Mouse (Mus musculus) hindbrain, embryonic 13.5 days (tissue): Measurements from ENCODE around the gene Akt1s1. TPM values are rescaled to one million over a fixed set of nuclear protein-coding genes. Genes with fewer than 3 reads are reported as not detected.

ENCODE experiments used
- ATAC-seq: fragments of 200-750 bp; cut with Nextera tagmentation; 2 replicates; pipeline ENCODE4 v1.8.0; 2017; ENCODE audit warnings: moderate TSS enrichment; ENCODE audit not compliant: low FRiP score
- H3K27ac ChIP-seq: fragments of 300-500 bp; sonication (generic); 2 replicates; pipeline ENCODE4 v1.5.1; 2015; ENCODE audit warnings: inconsistent platforms, mild to moderate bottlenecking, moderate library complexity
- H3K27me3 ChIP-seq: fragments of 300-500 bp; sonication (generic); 2 replicates; pipeline ENCODE4 v1.6.1; 2015; ENCODE audit warnings: mild to moderate bottlenecking, inconsistent platforms
- H3K36me3 ChIP-seq: fragments of 300-500 bp; sonication (generic); 2 replicates; pipeline ENCODE4 v1.6.1; 2015; ENCODE audit warnings: mild to moderate bottlenecking, inconsistent platforms
- H3K4me1 ChIP-seq: fragments of 300-500 bp; sonication (generic); replicated peaks from 2 replicates; pipeline ENCODE4 v1.6.1; 2015; ENCODE audit warnings: inconsistent platforms
- H3K4me2 ChIP-seq: fragments of 300-500 bp; sonication (generic); 2 replicates; pipeline ENCODE4 v1.6.1; 2015; ENCODE audit warnings: inconsistent platforms, mild to moderate bottlenecking, moderate library complexity
- H3K4me3 ChIP-seq: fragments of 300-500 bp; sonication (generic); 2 replicates; pipeline ENCODE4 v1.5.1; 2015; ENCODE audit warnings: mild to moderate bottlenecking, inconsistent platforms
- H3K9ac ChIP-seq: fragments of 300-500 bp; sonication (generic); 2 replicates; pipeline ENCODE4 v1.6.1; 2015; ENCODE audit warnings: mild to moderate bottlenecking, inconsistent platforms
- H3K9me3 ChIP-seq: fragments of 300-500 bp; sonication (generic); 2 replicates; pipeline ENCODE4 v1.6.1; 2016; ENCODE audit warnings: inconsistent platforms
- WGBS: fragments of 180-500 bp; shearing (Covaris S2); methylation state at CpG from one replicate; pipeline ENCODE4 v1.1.7; 2015; 5-methylcytosine and 5-hydroxymethylcytosine counted together
- polyA plus RNA-seq: library from polyadenylated mRNA; unstranded; fragments of >200 nt; fragmentation: Nextera tagmentation; extraction: Ambion mirVana; gene quantifications from 2 replicates; pipeline ENCODE4 v1.2.1, GENCODE M21; 2015

The Akt1s1 gene
- polyA plus RNA-seq, 1 experiment from 2014 or later = 93.7 TPM

DNA sequence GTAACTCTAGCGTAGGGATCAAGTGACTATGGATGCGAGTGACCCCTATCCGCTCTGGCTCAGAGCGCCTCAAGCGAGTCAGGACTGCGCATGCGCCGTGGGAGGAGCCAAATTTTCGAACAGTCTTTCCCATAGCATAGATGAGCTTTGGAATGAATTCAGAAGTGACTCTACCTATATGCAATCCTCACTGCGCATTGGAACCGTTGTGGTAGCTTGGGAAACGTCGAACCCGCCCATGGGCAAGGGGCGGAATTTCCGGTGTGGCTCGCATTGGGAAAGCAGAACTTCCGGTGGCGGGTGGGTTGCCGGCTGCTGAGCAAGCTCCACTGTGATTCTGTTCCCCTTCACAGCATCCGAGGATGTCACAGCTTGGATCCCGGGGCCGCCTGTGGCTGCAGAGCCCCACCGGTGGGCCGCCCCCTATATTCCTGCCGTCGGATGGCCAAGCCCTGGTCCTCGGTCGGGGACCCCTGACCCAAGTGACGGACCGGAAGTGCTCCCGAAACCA is 8.3 kb downstream of the Akt1s1 start, which contains the start of gene Pnkp:
Gene Pnkp (plus strand): TSS at position 98 of the 511 bp plus-strand sequence.
- peaks cover 76% of the 10 kb centered on the region for H3K4me1 ChIP-seq
- H3K36me3 ChIP-seq = peaks cover 30% of the 10 kb centered on the region
- peak; percentile 44 for ATAC-seq
- peak within 1 kb of the TSS; percentile 96 for H3K27ac ChIP-seq
- WGBS = under 1% methylated on average over 32 of the region's 32 CpGs
- no peaks in the 10 kb centered on the region for H3K27me3 ChIP-seq
- peak within 1 kb of the TSS; percentile 92 for H3K4me2 ChIP-seq
- peak within 1 kb of the TSS; percentile 70 for H3K4me3 ChIP-seq
- H3K9ac ChIP-seq = peak within 1 kb of the TSS; percentile 92
- no peaks in the 10 kb centered on the region for H3K9me3 ChIP-seq

GRCm38 (mm10) chr7:44857905-44858304 is 9.1 kb downstream of the Akt1s1 start:
- Histone ChIP-seq H3K27me3 (no peaks in the 10 kb centered on the region), H3K27ac (peak overlapping the region; percentile 96), H3K4me2 (peak overlapping the region; percentile 92), H3K4me3 (peak overlapping the region; percentile 70), H3K36me3 (peaks cover 33% of the 10 kb centered on the region), H3K4me1 (peaks cover 68% of the 10 kb centered on the region), H3K9ac (peak overlapping the region; percentile 92), H3K9me3 (no peaks in the 10 kb centered on the region)
- WGBS = 31% methylated on average over 8 of the region's 8 CpGs
- ATAC-seq = no peak

DNA sequence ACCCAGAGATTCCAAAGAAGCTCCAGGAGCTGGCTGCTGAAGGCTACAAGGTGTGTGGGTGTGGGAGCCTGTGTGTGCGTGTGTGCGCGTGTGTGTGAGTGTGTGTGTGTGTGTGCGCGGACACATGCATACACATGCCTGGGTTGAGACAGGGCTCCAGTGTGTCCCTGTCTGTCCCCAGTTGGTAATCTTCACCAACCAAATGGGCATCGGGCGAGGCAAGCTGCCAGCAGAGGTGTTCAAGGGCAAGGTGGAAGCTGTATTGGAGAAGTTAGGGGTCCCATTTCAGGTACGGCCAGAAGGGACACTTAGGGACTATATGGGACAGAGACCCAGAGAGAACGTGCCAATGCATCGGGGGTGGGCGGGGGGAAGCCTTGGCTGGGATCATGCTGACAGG is 11.1 kb downstream of the Akt1s1 start:
- no peaks in the 10 kb centered on the region for H3K9me3 ChIP-seq
- 93% methylated on average over 11 of the region's 11 CpGs for WGBS
- no peaks in the 10 kb centered on the region for H3K27me3 ChIP-seq
- no peak overlapping the region for H3K27ac ChIP-seq
- no peak overlapping the region for H3K4me3 ChIP-seq
- 0 out of 2 replicates have a peak overlapping the region, but pooled peaks have one; percentile 43 for H3K9ac ChIP-seq
- H3K36me3 ChIP-seq = peaks cover 49% of the 10 kb centered on the region
- H3K4me1 ChIP-seq = peaks cover 61% of the 10 kb centered on the region
- ATAC-seq = no peak
- no peak overlapping the region for H3K4me2 ChIP-seq

DNA sequence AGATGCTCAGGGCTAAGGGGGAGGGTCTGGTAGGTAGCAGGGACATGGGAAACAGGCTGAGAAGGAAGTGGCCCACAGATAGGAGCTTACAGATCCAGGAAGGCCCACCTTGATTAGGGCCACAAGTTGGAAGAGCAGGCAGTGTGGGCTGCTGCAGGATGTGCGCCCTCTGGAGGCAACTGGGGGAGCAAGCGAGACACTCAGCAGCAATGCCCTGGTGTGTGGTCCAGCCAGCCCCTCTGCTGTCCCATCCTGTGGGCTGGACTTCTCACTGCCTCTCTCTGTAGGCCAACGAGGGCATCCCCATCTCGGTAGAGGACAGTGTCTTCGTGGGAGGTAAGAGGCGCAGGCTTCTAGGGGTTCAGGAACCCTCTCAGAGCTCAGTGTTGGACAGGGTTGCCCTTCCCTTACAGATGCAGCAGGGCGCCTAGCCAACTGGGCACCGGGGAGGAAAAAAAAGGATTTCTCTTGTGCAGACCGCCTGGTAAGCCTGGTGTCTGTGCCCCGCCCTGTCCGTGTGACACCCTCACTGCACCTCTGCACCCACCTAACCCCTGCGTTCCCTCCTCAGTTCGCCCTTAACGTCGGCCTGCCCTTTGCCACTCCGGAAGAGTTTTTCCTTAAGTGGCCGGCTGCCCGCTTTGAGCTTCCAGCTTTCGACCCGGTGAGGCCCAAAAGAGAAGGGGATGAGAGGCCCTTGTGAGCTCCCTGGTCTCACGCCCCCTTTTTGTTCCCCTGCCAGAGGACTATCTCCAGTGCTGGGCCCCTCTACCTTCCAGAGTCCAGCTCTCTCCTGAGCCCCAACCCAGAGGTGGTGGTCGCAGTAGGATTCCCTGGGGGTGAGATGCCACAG is 12.0 kb downstream of the Akt1s1 start:
- 60% methylated on average over 22 of the region's 22 CpGs for WGBS
- peaks cover 65% of the 10 kb centered on the region for H3K4me1 ChIP-seq
- no peak overlapping the region for H3K4me3 ChIP-seq
- H3K27me3 ChIP-seq = no peaks in the 10 kb centered on the region
- no peaks in the 10 kb centered on the region for H3K9me3 ChIP-seq
- 0 out of 2 replicates have a peak, but pooled peaks have one; percentile 16 for ATAC-seq
- 0 out of 2 replicates have a peak overlapping the region, but pooled peaks have one; percentile 10 for H3K4me2 ChIP-seq
- peak overlapping the region; percentile 43; the same call in 1 of the 2 replicates for H3K9ac ChIP-seq
- peak overlapping the region; percentile 46; the same call in 1 of the 2 replicates for H3K27ac ChIP-seq
- H3K36me3 ChIP-seq = peaks cover 59% of the 10 kb centered on the region

GRCm38 (mm10) chr7:44861429-44861816 is 12.6 kb downstream of the Akt1s1 start:
- Histone ChIP-seq H3K9me3 (no peaks in the 10 kb centered on the region), H3K27me3 (no peaks in the 10 kb centered on the region), H3K36me3 (peaks cover 63% of the 10 kb centered on the region), H3K27ac (peak overlapping the region; percentile 46; the same call in 1 of the 2 replicates), H3K4me3 (no peak overlapping the region), H3K4me1 (peaks cover 68% of the 10 kb centered on the region), H3K4me2 (no peak overlapping the region), H3K9ac (no peak overlapping the region)
- no peak for ATAC-seq
- WGBS = 74% methylated on average over 14 of the region's 14 CpGs

DNA sequence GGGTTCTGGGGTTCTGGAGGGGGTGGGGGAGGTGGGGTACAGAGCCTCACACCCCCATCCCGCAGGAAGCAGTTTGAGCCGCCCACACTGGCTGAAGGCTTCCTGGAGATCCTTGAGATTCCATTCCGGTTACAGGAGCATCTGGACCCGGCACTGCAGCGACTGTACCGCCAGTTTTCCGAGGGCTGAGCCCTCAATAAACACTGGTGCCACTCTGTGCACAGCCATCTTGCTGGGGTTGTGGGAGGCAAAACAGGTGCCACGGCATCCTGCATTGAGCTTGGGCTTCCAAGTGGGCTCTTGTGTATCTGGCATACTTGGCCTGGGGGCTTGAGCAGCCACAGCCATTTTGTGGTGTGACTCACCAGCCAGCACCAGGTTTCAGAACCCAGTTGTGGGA is 13.6 kb downstream of the Akt1s1 start:
- ATAC-seq = no peak
- Histone ChIP-seq H3K9me3 (no peaks in the 10 kb centered on the region), H3K4me1 (peaks cover 75% of the 10 kb centered on the region), H3K4me3 (no peak overlapping the region), H3K4me2 (no peak overlapping the region), H3K27me3 (no peaks in the 10 kb centered on the region), H3K9ac (no peak overlapping the region), H3K36me3 (peaks cover 66% of the 10 kb centered on the region), H3K27ac (no peak overlapping the region)
- 95% methylated on average over 8 of the region's 8 CpGs for WGBS

- ATAC-seq = no peak
- peaks cover 75% of the 10 kb centered on the region for H3K4me1 ChIP-seq
- no peaks in the 10 kb centered on the region for H3K9me3 ChIP-seq
- WGBS = 88% methylated on average over 14 of the region's 14 CpGs
- no peak overlapping the region for H3K27ac ChIP-seq
- no peak overlapping the region for H3K9ac ChIP-seq
- peaks cover 66% of the 10 kb centered on the region for H3K36me3 ChIP-seq
- H3K4me2 ChIP-seq = no peak overlapping the region
- H3K27me3 ChIP-seq = no peaks in the 10 kb centered on the region
- no peak overlapping the region; the same call in 1 of the 2 replicates for H3K4me3 ChIP-seq
Observed at GRCm38 (mm10) chr7:44863210-44863609, 14.4 kb downstream of the Akt1s1 start.

DNA sequence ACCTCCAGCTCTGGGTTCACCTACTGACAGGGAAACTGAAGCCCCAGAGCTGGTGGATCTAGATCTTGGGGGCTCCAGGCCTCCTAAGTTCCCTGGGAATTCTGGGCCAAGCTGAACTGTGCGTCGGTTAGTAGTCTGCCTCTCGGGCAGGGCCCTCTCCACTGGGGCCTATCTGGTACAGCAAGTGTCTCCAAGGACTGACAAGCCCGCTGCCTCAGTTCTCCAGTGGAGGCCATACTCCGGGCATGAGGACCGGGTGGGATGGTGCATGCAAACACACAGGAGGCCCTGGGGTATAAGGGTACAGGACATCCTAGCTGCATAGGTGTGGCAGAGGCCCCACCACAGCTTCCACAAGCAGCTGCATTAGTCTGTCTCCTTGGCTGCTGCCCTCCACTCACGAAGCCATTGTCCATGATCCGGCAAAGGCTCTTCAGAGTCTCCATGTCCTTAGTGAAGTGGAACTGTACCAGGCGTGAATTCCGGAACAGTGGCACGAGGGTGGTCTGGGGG is 15.2 kb downstream of the Akt1s1 start:
- H3K4me2 ChIP-seq = no peak overlapping the region
- ATAC-seq = no peak
- no peaks in the 10 kb centered on the region for H3K9me3 ChIP-seq
- 89% methylated on average over 11 of the region's 11 CpGs for WGBS
- no peak overlapping the region for H3K4me3 ChIP-seq
- H3K27ac ChIP-seq = no peak overlapping the region
- H3K4me1 ChIP-seq = peaks cover 72% of the 10 kb centered on the region
- H3K27me3 ChIP-seq = no peaks in the 10 kb centered on the region
- no peak overlapping the region for H3K9ac ChIP-seq
- H3K36me3 ChIP-seq = peaks cover 66% of the 10 kb centered on the region

DNA sequence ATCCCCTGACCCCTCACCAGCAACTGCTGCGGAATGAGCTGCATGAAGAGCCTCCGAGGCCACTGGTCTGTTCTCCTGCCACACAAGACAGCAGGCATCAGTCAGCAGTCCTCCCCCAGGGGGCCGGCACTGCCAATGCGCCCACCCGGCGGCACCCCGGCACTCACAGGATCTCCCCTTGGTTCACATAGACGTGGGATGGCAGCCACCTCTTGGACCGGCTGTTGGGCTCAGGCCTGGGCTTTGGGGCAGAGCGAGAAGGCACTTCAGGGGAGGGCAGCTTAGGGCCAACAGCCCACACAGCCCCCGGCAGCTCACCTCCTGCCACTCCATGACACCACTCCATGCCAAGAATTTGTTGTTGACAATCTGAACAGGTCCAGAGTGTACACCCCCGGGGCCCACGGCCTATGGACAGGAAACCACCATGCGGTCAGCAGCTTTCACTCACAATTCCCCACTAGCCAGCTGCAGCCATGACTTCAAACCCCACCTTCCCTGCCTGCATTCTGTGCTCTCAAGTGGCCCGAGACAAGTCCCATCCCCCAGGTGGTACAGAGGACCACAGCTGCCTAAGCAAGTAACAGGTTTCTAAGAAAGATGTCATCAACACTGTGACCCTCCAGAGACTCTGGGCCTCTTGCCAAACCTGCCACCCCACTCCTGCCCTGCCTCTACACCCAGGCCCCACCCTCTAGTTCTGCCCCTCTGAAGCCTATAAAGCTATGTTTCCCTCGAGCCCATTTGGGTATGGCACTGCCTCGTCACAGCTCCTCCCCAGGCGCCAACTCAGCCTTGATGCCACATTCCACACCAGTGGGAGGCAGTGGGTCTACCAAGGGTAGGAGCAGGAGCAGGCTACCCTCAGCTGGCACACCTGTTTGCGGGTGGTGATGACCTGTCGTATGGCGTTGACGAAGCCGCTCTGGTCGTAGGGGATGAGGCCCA is 16.1 kb downstream of the Akt1s1 start:
- 88% methylated on average over 24 of the region's 24 CpGs for WGBS
- H3K4me3 ChIP-seq = no peak overlapping the region
- peak overlapping the region; percentile 98; the same call in 1 of the 2 replicates for H3K4me2 ChIP-seq
- H3K4me1 ChIP-seq = peaks cover 64% of the 10 kb centered on the region
- 0 out of 2 replicates have a peak overlapping the region, but pooled peaks have one; percentile 67 for H3K27ac ChIP-seq
- H3K9ac ChIP-seq = peak overlapping the region; percentile 35; the same call in 1 of the 2 replicates
- H3K36me3 ChIP-seq = peaks cover 60% of the 10 kb centered on the region
- no peaks in the 10 kb centered on the region for H3K27me3 ChIP-seq
- no peak for ATAC-seq
- H3K9me3 ChIP-seq = no peaks in the 10 kb centered on the region

- Histone ChIP-seq H3K27ac (peak overlapping the region; percentile 67), H3K4me1 (peaks cover 58% of the 10 kb centered on the region), H3K9me3 (no peaks in the 10 kb centered on the region), H3K9ac (peak overlapping the region; percentile 99), H3K4me3 (peak overlapping the region; percentile 93), H3K27me3 (no peaks in the 10 kb centered on the region), H3K4me2 (peak overlapping the region; percentile 98), H3K36me3 (peaks cover 51% of the 10 kb centered on the region)
- 58% methylated on average over 15 of the region's 15 CpGs for WGBS
- ATAC-seq = no peak
Observed at GRCm38 (mm10) chr7:44866276-44867009, 17.7 kb downstream of the Akt1s1 start.
